Mouse (Mus musculus): ENCODE measurements at regions not wholly inside any gene's neighbourhood (a gene's known extent, or its start where the extent isn't known, plus 50 kb on each side); places are given as distances from the start of the nearest gene placed in this dataset. TPM values are rescaled to one million over a fixed set of nuclear protein-coding genes. Genes with fewer than 3 reads are reported as not detected.
A peak's percentile ranks its signal among the peaks of the same experiment; 100 is the strongest.

DNA sequence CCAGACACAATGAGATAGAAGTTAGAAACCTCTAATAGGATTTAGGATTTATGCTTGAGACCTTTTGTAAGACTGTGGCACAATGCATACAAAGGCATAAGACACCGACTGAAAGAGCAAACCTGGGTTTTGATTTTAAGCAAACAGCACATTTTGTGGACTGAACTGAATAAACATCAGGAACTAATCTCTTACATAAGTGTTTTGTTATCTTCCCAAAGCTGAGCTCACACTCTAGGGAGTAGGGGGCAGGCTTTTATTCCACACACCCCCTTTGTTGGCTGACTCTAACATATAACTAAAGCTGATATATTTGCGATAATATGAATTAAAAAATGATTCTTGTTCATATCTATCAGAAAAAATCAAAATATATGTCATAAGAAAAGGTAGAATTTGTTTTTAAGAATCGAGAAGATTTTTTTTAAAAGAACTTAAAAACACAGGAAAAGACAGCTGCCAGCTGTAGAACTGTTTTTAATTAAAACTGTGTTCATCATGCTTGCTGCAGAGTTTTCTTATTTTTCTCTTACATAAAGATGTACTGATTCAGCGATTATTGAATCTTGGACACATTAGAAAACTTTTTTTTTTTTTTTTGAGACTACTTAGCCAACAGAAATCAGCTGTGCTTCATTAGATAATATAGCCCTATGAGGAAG is 56.2 kb upstream of the Dcn start:
- H3K36me3 ChIP-seq = no peaks in the 10 kb centered on the region
- no peak overlapping the region for H3K4me2 ChIP-seq
- H3K27ac ChIP-seq = peak overlapping the region; percentile 48
- ATAC-seq (ENCODE audit: insufficient number of reproducible peaks, insufficient read depth, low FRiP score, low TSS enrichment, low read depth) = no peak
- no peaks in the 10 kb centered on the region for H3K9me3 ChIP-seq
- no peak overlapping the region for H3K4me3 ChIP-seq
- H3K27me3 ChIP-seq = no peaks in the 10 kb centered on the region
- 0 out of 2 replicates have a peak, but pooled peaks cover 7% of the 10 kb centered on the region for H3K4me1 ChIP-seq
- no peak overlapping the region for H3K9ac ChIP-seq
- 23% methylated on average over 4 of the region's 4 CpGs for WGBS

Small RNAs in the stretch of these regions (microRNA-seq; reads per million reads assigned to microRNA genes)
- not detected for gene Gm24587
- not detected for gene Mir3966

Data from embryonic facial prominence, embryonic 13.5 days (tissue).